Comparison of ENCODE assay signal across 9 mouse cellular contexts in the genomic region with DNA sequence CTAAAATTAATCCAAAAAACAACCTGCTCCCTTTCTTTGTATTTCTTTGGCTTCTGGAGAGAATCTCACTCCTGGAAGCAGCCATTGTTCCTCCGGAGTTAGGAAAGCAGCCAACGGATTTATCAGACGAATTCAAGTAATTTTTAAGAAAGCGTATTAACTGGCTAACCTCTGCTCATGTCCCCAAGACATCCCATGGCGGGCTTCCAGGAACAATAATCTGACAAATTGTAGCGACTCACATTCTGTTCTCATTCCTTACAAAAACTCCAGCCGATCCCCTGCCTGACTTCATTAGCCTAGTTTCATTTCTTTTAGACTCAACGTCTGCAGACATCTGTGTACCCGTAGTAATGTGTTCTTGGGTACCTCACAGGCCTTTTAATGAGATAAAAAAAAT. TPM values are rescaled to one million over a fixed set of nuclear protein-coding genes. Genes with fewer than 3 reads are reported as not detected.
DNase-seq lines count a peak whose midpoint lies in the region; ATAC-seq and TF ChIP-seq lines count a peak whose summit lies in the region.
"Had no signal": no experiment of that assay in that cellular context is flagged by ENCODE, and none has a peak within 500 bp of the region (broad histone marks: within the 10 kb centered on the region; RNA-seq: fewer than 3 reads in every experiment).

No protein-coding gene starts in this region.

- intact Hi-C loops in left cerebral cortex, adult 2 months (cut with DNase I): no loop called here

- H3K4me3 ChIP-seq in hindbrain, postnatal 0 days (ENCODE audit: low read length): no peak overlapping the region
- H3K4me3 ChIP-seq in hindbrain, embryonic 11.5 days (ENCODE audit: low read depth, low read length): no peak overlapping the region
- H3K4me3 ChIP-seq in heart, embryonic 16.5 days (ENCODE audit: low read length): no peak overlapping the region
- H3K4me3 ChIP-seq in liver, embryonic 16.5 days (ENCODE audit: low read depth, low read length): no peak overlapping the region
- no peak overlapping the region for H3K4me3 ChIP-seq in left cerebral cortex, adult 2 months
- H3K4me3 ChIP-seq: forebrain, embryonic 10.5 days had no signal

- no peaks in the 10 kb centered on the region for H3K27me3 ChIP-seq in hindbrain, postnatal 0 days (ENCODE audit: insufficient read depth, low read length)
- H3K27me3 ChIP-seq in hindbrain, embryonic 11.5 days (ENCODE audit: control insufficient read depth, insufficient read depth, low read length): no peaks in the 10 kb centered on the region
- no peaks in the 10 kb centered on the region for H3K27me3 ChIP-seq in heart, embryonic 16.5 days (ENCODE audit: control insufficient read depth, insufficient read depth, low read length)
- H3K27me3 ChIP-seq in liver, embryonic 16.5 days (ENCODE audit: control insufficient read depth, insufficient read depth, low read depth, low read length): no peaks in the 10 kb centered on the region

- no peak for TF ChIP-seq CTCF in hindbrain, postnatal 0 days (IDR thresholded peaks at IDR 0.05; ENCODE audit: low read depth)
- TF ChIP-seq CTCF in left cerebral cortex, adult 2 months (IDR thresholded peaks at IDR 0.05): no peak

- no peak overlapping the region for H3K9ac ChIP-seq in hindbrain, postnatal 0 days (replicated peaks; ENCODE audit: low read length)
- H3K9ac ChIP-seq in hindbrain, embryonic 11.5 days (ENCODE audit: low read depth, low read length): no peak overlapping the region
- no peak overlapping the region for H3K9ac ChIP-seq in heart, embryonic 16.5 days (ENCODE audit: low read length)
- no peak overlapping the region for H3K9ac ChIP-seq in liver, embryonic 16.5 days (ENCODE audit: low read depth, low read length)

- H3K4me2 ChIP-seq in hindbrain, postnatal 0 days (ENCODE audit: low read depth, low read length): no peak overlapping the region
- no peak overlapping the region for H3K4me2 ChIP-seq in hindbrain, embryonic 11.5 days (replicated peaks; ENCODE audit: low read depth, low read length)
- H3K4me2 ChIP-seq in heart, embryonic 16.5 days (ENCODE audit: low read depth, low read length): no peak overlapping the region
- no peak overlapping the region for H3K4me2 ChIP-seq in liver, embryonic 16.5 days (ENCODE audit: low read depth, low read length)

- H3K9me3 ChIP-seq in hindbrain, postnatal 0 days (ENCODE audit: low read length): no peaks in the 10 kb centered on the region
- no peaks in the 10 kb centered on the region for H3K9me3 ChIP-seq in hindbrain, embryonic 11.5 days (ENCODE audit: control insufficient read depth, low read length)
- H3K9me3 ChIP-seq in heart, embryonic 16.5 days (replicated peaks; ENCODE audit: control insufficient read depth, low read length): no peaks in the 10 kb centered on the region
- no peaks in the 10 kb centered on the region for H3K9me3 ChIP-seq in liver, embryonic 16.5 days (replicated peaks; ENCODE audit: control insufficient read depth, low read length)
- H3K9me3 ChIP-seq: forebrain, embryonic 10.5 days had no signal

- ATAC-seq in hindbrain, postnatal 0 days: no peak
- ATAC-seq in hindbrain, embryonic 11.5 days (ENCODE audit: low FRiP score): no peak
- ATAC-seq in heart, embryonic 16.5 days (replicated peaks; ENCODE audit: extremely low read depth, insufficient read depth, low FRiP score): no peak
- ATAC-seq in liver, embryonic 16.5 days (ENCODE audit: low read depth): no peak

- no peaks in the 10 kb centered on the region for H3K36me3 ChIP-seq in hindbrain, postnatal 0 days (ENCODE audit: insufficient read depth, low read length)
- H3K36me3 ChIP-seq in hindbrain, embryonic 11.5 days (ENCODE audit: control insufficient read depth, insufficient read depth, low read length): no peaks in the 10 kb centered on the region
- peaks cover 9% of the 10 kb centered on the region for H3K36me3 ChIP-seq in heart, embryonic 16.5 days (ENCODE audit: control insufficient read depth, insufficient read depth)
- H3K36me3 ChIP-seq in liver, embryonic 16.5 days (ENCODE audit: control insufficient read depth, insufficient read depth): no peaks in the 10 kb centered on the region
- H3K36me3 ChIP-seq: forebrain, embryonic 10.5 days had no signal

- DNase-seq in hindbrain, postnatal 0 days (ENCODE audit: low spot score): peak; percentile 17
- DNase-seq in hindbrain, embryonic 11.5 days (ENCODE audit: low spot score): no peak
- DNase-seq in brain, adult 2 months (ENCODE audit: low read depth, low spot score): peak; percentile 17
- no peak for DNase-seq in right cerebral cortex, postnatal 25 days
- DNase-seq in layer of hippocampus, postnatal 36 days: no peak
- no peak for DNase-seq in left cerebral cortex, adult 2 months (ENCODE audit: extremely low spot score in 1 of 2, low spot score in 2 of 2)

- 36% methylated on average over 9 of the region's 9 CpGs for WGBS in hindbrain, postnatal 0 days
- 87% methylated on average over 9 of the region's 9 CpGs for WGBS in hindbrain, embryonic 11.5 days
- WGBS in heart, embryonic 16.5 days: 59% methylated on average over 9 of the region's 9 CpGs
- WGBS in liver, embryonic 16.5 days (ENCODE audit: insufficient replicate concordance): 59% methylated on average over 9 of the region's 9 CpGs

- H3K27ac ChIP-seq in hindbrain, postnatal 0 days: no peak overlapping the region
- H3K27ac ChIP-seq in hindbrain, embryonic 11.5 days (ENCODE audit: low read depth, low read length): no peak overlapping the region
- peak overlapping the region; percentile 63 for H3K27ac ChIP-seq in heart, embryonic 16.5 days (ENCODE audit: low read length)
- peak overlapping the region; percentile 9; the same call in 1 of the 2 replicates for H3K27ac ChIP-seq in liver, embryonic 16.5 days (ENCODE audit: low read length)
- no peak overlapping the region; the same call in 1 of the 2 replicates for H3K27ac ChIP-seq in left cerebral cortex, adult 2 months
- H3K27ac ChIP-seq: forebrain, embryonic 10.5 days had no signal

- H3K4me1 ChIP-seq in hindbrain, postnatal 0 days (ENCODE audit: insufficient read depth, low read length): peaks cover 9% of the 10 kb centered on the region
- H3K4me1 ChIP-seq in hindbrain, embryonic 11.5 days (replicated peaks; ENCODE audit: control insufficient read depth, insufficient read depth, low read length): no peaks in the 10 kb centered on the region
- H3K4me1 ChIP-seq in heart, embryonic 16.5 days (ENCODE audit: control insufficient read depth, insufficient read depth, low read length): peaks cover 35% of the 10 kb centered on the region
- peaks cover 23% of the 10 kb centered on the region for H3K4me1 ChIP-seq in liver, embryonic 16.5 days (ENCODE audit: control insufficient read depth, low read depth, low read length)

RNA-seq across cellular contexts. Expression of gene A930033H14Rik, which starts 45.7 kb away (rescaled TPM):
- total RNA-seq in hindbrain, postnatal 0 days (2014; rRNA removed): 0.47 and 0.61 TPM in 2 replicates
- polyA plus RNA-seq in hindbrain, postnatal 0 days (2015; fragmentation: Nextera tagmentation; extraction: Ambion mirVana): 1.4 TPM in 2 replicates
- polyA plus RNA-seq in hindbrain, embryonic 11.5 days (2014; fragmentation: Nextera tagmentation; extraction: Ambion mirVana): 1.1 and 1.3 TPM in 2 replicates
- 1.4 and 1.9 TPM in 2 replicates for polyA plus RNA-seq in heart, embryonic 16.5 days (2015; fragmentation: Nextera tagmentation; extraction: Ambion mirVana)
- polyA plus RNA-seq in liver, embryonic 16.5 days (2015; fragmentation: Nextera tagmentation; extraction: Ambion mirVana): 0.44 and 0.47 TPM in 2 replicates
- total RNA-seq in layer of hippocampus, postnatal 36 days (2021): 1 to 10 TPM; 2.7 TPM
- 1 to 10 TPM; 3.2 to 4.2 TPM for total RNA-seq in left cerebral cortex, adult 2 months (2021)

Comparison
In these comparisons a context has a peak if more than half of its experiments do, and no peak if none do; other contexts are left out.
1. DNase-seq: peak in hindbrain, postnatal 0 days (single experiment) and brain, adult 2 months (single experiment); none in hindbrain, embryonic 11.5 days (single experiment), right cerebral cortex, postnatal 25 days (single experiment), layer of hippocampus, postnatal 36 days (0 of 2) and left cerebral cortex, adult 2 months (0 of 2).
2. H3K27ac ChIP-seq: peak in heart, embryonic 16.5 days (single experiment) and liver, embryonic 16.5 days (single experiment); none in hindbrain, postnatal 0 days (single experiment), hindbrain, embryonic 11.5 days (single experiment) and left cerebral cortex, adult 2 months (single experiment).